Mouse (Mus musculus) frontal cortex, adult (tissue): ENCODE measurements around the gene Dnah10.

Source experiments
- ATAC-seq: cut with Nextera tagmentation; 2 replicates; pipeline ENCODE4 v1.9.2; 2017; ENCODE audit warnings: mild to moderate bottlenecking, moderate library complexity, mixed read lengths; ENCODE audit not compliant: low TSS enrichment

Dnah10 gene

DNA sequence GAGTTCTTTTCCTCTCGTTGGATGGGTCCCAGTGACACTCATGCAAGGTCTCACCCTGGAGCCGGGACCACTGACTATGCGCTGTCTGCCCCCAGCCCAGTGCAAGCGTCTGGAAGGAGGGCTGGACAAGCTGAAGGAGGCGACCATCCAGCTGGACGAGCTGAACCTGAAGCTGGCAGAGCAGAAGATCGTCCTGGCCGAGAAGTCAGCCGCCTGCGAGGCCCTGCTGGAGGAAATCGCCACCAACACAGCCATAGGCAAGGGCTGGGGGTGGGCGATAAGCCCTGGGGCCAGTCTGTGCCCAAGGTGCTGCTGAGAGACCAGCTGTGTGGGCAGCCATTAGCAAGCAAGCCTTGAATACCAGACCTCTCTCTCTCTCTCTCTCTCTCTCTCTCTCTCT is 87.6 kb downstream of the Dnah10 start:
- no peak for ATAC-seq

DNA sequence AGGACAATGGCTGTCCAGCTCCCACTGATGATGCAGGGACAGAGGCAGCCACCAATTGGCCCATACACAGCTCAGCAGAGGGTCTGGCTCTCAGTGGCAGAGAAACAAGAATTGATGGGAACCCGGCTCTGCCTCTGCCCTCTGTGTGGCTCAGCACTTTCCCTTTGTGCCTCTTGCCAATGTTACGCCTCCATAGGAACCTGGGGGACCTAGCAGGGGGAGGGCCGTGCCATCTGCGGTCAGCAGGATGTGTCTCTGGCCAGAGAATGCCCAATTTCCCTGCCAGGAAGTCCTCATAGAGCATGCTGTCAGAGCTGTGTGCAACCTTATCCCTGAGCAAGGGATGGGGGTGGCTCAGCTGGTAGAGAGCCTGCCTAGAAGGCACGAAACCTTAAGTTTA is 89.9 kb downstream of the Dnah10 start:
- ATAC-seq, result no peak

DNA sequence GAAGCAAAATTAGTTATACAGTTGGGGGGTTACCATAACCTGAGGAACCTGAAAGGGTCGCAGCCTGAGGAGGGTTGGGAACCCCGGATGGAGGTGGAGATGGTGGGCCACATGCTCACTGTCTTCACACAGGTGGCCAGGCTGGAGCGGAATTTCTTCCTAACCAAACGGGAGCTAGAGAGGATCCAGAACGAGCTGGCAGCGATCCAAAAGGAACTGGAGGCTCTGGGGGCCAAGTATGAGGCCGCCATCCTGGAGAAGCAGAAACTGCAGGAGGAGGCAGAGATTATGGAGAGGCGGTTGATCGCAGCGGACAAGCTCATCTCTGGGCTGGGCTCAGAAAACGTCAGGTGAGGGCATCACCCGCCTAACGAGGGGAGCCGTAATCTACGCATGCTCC is 92.2 kb downstream of the Dnah10 start:
- no peak for ATAC-seq

DNA sequence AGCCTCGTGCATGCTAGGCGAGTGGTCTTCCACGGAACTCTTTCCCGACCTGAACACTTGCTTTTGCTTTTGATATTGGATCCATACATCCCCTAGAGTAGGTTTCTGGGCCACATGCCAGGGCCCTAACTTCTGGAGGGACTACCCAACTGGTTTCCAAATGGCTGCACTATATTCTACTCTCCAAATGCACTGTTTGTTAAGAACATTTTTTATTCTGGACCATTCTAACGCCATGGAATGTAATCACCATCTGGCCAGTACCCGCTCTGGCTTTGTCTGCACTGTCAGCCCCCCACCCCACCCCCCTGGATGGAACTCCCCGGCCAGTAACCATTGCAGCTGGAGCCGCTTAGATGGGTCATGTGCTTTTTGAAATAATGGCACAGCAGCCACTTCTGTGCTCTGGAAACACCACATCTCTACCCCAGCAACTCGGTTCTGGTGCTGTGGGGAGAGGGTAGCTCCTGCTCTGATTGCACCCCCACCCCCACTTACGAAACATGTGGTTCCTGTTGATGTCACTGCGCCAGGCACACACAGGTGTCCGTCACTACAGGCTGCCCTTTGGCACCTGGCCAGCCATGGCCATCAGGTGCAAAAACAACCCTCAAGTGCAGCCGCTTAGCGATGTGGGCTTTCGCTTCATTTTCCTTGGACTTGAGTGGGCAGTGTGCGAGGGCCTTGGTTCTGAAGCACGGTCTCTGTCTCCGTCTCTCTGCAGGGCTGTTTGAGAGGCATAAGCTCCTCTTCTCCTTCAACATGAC is 97.4 kb downstream of the Dnah10 start:
- no peak for ATAC-seq

DNA sequence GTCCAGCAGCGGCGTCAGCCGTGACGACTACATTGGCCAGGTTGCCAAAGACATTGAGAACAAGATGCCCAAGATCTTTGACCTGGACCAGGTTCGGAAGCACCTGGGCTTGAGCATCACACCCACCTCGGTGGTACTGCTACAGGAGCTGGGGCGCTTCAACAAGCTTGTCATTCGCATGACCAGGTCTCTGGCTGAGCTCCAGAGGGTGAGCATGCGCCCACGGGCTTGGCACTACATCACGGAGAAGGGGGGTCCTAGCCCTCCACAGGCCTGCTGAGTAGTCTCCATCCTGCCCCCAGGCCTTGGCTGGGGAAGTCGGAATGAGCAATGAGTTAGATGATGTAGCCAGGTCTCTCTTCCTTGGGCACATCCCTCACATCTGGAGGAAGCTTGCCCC is 105.4 kb downstream of the Dnah10 start:
- no peak for ATAC-seq

DNA sequence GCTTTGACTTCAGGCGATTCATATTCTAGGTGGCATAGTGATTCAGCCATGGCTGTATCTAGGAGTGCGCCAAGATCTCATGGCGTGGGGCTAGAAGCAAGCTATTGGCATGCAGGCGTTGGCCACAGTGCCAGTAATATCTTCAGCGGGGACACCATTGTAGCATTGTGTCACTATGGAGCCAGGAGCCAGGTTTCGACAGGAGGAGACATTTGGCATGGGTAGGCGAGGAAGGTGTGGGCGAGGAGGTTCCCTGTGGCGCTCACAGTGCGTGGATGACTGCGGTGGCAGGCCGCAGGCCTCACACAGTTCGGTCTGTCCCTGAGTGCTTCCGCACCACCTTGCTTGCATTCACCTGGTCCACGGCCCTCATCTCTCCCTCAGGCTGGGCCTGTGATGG is 110.3 kb downstream of the Dnah10 start:
- peak; percentile 42; the same call in 1 of the 2 replicates for ATAC-seq

DNA sequence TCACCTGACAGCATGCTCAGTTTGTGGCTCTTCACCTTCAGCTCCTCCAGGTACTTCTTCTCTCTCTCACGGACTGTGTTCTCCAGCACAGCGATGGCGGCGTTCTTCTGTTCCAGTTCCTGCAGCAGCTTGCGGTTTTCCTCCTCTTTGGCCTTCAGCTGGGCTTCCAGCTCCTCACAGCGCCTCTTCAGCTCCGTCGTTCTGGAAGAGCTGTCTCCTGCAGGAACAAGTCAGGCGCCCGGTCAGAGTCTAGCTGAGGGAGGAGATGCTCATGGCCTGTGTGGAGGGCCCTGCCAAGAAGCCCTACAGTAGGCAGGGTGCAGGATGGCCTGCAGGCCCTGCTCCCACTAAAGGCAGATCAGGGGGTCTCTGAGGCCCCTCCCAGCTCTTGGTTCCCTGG is 111.2 kb downstream of the Dnah10 start:
- no peak for ATAC-seq

DNA sequence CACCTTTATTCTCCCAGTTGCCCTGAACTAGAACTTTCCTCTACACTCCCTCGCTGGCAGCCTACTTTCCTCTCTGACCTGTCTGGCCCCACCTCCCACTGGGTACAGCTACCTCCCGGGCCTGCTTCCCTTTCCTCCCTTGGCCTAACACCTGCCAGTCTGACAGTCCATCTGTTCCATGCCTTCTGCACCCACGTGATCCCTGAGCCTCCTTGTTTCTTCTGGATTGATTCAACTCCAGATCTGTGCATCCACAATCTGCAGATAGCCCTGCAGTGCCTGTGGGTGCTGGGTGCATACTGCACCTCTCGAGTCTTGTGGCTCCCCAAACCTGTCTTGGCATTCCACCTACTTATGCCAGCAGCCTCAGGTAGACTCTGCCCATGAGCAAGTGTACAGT is 111.7 kb downstream of the Dnah10 start:
- peak; percentile 56 for ATAC-seq

DNA sequence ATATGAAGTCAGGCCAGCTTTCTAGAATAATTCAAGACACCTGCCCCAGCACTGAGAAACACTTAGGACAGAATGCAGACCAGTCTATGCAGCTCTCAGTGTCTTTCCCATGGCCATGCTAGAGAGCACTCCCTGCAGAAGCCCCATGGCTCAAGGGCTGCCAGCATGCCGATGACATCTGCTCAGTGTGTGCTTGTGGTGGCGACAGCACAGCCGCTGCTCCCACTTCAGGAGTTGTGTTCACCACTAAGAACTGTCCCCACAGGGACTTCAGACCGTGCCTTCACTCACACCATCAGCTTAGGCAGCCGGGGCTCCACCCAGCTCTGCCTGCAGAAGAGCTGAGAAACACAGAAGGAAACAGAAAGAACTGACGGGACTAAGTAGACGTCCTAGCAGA is 115.3 kb downstream of the Dnah10 start:
- ATAC-seq, result no peak

DNA sequence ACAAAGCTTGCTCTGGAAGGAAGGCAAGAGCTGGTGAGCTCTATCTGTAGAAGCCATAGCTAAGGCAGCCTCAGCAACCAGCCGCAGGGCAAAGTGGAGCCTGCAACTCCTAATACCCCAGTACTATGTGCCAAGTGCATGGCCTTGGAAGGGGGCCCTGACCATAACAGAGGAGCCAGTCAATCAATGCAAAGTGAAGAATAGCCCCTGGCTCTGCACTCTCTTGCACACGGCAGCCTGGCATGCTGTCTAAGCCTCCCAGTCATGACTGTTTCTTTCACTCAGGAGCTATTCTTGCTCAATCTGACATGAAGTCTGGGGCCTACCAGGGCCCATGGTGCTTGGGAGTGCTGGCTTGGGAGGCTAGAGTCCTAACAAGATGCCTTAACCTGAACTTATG is 115.8 kb downstream of the Dnah10 start:
- no peak for ATAC-seq

DNA sequence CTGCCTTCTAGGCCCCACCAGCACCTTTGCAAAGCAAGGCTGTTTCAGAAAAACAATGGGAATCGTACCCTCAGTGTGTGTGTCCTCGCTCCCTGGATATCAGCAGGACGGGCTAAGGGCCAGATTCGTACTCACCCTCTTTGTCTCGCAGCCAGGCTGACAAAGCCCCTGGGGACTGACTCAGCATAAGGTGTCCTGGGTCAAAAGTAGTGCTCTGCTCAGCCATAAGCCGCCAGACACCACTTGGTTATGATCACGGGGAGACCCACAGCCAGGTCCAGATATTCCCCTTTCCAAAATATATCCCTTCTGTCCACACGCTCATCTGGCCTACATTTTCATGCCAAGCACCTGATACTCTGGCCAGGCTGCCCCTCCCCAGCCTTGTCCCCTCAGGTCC is 118.5 kb downstream of the Dnah10 start:
- no peak for ATAC-seq

DNA sequence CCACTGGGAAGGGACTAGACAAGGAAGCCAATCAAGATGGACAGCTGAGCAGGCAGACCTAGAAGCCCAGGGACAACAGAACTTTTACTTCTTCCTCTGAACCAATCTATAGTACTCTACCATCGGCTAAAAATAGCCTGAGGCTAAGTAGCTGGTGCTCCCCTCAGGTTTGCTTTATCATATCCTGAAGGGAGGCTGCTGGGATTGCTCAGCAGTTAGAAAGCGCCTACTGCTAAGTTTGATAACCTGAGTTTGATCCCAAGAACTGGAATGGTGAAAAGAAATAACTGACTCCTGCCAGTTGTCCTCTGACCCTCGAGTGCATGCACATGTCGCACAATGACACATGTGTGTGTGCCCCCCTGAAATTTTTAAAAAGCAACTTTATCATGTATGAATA is 120.0 kb downstream of the Dnah10 start:
- no peak for ATAC-seq

DNA sequence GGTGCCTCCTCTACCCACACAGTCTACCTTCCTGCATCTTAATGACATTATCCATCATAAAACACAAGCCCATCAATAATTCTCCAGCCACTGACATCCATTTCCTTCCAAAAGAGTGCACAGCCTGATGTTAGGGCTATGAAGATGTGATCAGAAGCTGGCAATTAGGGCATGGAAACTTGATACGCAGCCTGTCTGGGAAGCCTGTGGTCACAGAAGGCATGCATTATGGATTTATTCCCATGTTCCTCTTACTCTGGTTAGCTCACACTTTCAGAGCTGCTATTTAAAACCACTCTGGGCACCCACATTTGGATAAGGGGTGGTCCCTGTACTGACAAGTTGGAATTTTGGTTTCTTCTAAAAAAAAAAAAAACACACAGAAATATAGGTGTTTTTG is 122.1 kb downstream of the Dnah10 start:
- ATAC-seq, result no peak

DNA sequence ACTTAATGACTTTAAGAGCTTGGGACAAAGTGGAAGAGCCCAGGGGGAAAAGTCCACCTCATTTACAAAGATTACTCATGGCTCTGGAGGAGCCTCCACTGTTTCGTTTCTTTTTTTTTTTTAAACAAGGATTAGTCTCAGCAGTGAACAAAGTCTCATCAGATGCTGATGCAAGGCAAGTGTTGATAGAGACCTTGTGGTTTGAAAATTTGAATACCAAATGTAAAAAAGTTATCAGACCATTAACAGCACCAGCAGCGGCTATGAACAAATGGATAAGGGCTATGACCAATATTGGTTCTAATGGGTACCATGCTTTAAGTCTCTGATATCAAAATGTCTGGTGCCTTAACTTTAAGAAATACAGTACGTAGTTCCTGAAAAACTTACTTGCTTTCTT is 124.1 kb downstream of the Dnah10 start:
- no peak for ATAC-seq

DNA sequence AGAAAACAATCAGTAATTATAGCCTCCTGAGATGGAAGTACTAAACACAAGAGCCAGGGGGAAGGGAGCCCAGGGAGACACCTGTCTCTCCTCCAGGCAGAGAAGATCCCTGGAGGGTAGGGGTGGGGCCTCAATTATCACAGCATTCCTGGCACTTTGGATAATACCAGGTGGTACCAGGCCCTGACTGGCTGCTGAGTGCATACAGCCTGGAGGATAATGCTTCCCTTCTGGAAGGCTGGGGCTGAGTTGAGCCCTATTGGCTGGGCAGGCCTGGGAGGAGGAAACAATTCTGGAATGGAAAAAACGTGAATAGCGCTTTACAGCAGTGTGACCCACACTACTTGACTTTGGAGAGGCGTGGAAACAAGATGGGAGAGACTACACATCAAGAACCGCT is 126.7 kb downstream of the Dnah10 start:
- no peak for ATAC-seq

DNA sequence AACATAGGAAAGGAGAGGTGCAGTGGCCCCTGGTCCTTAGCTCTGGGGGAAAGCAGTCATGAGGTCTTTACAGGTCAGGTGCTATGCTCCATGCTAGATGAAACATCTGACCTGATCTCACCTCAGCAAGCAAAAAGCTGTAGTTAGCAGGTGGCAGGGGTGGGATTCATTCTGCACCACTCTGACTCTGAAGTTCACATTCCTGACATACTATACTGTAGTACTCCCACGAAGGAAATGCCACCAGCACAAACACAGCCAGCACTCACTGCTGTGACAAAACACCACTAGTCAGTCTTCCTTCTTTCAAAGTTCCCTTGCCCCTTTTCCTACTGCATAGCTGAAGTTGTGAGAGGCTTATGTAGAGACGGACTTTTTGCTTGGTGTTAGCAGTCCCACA is 127.4 kb downstream of the Dnah10 start:
- no peak for ATAC-seq

DNA sequence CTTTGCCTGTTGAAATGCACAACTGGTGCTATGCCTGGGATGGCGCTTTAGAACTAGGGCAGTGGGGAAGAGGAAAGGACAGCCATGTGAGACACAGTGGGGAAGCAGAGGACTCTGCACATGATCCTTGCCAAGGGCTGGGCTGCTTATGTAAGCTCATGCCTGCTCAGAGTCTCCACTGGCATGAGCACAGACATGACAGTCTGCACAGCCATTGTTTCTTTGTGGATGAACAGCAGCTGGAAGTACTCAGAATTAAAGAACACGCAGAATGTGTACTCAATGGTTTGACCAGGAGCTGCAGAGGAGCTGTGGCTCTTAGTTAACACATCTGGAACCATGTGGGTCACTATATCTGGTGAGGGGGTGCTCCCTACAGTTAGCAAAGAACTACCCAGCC is 128.2 kb downstream of the Dnah10 start:
- peak; percentile 76; the same call in 1 of the 2 replicates for ATAC-seq

DNA sequence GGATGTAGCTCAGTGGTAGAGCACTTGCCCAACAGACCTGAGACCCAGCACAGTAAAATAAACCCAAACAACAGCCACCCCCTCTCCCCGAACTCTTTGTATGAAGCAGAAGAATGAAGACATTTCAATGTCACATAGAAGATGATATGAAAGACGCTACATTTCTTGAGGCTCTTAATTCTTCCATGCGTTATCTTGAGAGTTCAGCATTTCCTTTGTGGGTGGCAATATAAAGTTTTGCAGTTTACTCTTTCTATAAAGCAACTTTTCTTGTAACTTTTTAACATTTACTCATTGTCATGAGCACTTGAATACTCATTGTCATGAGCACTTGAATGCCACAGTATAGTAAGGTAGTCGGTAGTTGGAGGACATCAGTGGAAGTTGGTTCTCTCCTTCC is 129.3 kb downstream of the Dnah10 start:
- ATAC-seq, result no peak

DNA sequence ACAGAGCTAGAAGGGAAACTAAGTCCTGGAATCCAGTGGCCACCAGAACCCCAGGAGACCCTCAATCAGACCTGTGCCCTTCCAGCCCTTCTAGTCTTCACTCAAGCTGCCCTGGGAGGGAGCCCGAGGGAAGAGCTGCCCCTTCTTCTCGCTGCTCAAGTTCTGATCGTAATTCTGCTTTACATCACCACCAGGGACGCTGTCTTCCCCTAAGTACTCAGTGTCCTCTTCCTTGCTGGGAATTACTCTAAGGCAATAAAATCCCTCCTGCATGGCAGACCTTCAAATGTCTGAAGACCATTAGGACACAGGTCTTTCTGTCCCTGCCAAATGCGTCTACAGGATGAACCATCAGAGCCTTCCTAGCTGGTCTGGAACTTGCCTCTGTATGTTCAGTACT is 135.1 kb downstream of the Dnah10 start:
- ATAC-seq, result 0 out of 2 replicates have a peak, but pooled peaks have one; percentile 32

DNA sequence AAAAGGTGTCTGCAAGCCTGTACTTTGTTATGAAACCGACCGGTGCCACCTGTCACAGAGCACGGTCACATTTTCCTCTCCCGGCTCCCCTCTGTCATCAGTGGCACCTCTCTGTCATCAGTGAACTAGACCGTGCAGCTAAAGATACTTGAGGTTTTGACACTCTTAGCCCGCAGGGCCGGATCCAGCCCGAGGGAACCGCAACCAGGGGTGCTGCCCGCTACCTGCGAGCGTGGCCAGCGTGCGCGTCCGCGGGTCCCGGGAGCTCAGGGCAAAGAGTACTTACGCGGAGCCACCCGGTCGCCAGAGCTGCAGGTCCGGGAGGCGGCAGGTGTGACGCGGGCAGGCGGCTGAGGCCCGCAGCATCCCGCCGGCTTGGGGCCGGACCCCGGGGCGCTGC is 136.6 kb downstream of the Dnah10 start:
- peak; percentile 10; the same call in 1 of the 2 replicates for ATAC-seq

DNA sequence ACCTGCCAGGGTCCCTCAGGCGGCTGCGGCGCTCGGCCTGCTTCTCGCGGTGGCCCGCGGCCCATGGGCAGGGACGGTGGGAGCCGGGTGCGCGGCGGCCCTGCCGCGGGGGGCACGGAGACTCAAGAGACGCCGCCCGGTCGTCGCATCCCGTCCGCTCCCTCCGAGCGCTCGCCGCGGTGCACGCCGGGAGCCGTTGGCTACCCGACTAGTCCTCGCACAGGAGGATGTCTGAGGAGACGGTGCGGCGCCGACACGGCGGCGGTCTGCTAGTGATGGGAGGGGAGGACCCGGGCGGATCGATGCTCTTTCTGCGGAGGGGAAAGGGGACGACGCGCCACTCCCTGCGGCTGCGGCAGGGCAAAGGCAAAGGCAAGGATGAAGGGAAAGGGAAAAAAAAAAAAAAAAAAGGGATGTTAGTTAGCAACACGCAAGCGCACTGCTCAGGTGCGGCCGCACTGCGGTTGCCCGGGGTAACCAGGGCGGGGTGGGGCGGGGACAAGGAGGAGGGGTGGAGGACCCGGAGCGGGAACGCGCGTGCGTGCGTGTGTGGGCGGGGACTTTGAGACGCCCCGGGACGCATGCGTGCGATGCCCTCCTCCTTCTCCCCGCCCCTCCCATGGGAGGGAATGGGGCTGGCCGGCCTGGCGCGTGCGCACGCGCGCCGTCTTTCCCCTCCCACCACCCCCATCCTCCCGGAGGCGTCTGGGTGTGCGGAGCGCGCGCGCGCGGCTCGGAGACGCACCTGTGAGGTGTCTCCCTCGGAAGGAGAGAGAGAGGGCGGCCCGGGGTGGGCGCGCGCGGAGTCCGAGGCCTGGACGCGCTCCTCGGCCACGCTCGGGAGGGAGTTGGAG is 137.4 kb downstream of the Dnah10 start, which contains the start of the genes Ccdc92 and Zfp664:
Gene Ccdc92 (minus strand): TSS at position 412 of the 854 bp plus-strand sequence.
Gene Zfp664 (plus strand): TSS at position 679 of the 854 bp plus-strand sequence.
- peak; percentile 81 for ATAC-seq

DNA sequence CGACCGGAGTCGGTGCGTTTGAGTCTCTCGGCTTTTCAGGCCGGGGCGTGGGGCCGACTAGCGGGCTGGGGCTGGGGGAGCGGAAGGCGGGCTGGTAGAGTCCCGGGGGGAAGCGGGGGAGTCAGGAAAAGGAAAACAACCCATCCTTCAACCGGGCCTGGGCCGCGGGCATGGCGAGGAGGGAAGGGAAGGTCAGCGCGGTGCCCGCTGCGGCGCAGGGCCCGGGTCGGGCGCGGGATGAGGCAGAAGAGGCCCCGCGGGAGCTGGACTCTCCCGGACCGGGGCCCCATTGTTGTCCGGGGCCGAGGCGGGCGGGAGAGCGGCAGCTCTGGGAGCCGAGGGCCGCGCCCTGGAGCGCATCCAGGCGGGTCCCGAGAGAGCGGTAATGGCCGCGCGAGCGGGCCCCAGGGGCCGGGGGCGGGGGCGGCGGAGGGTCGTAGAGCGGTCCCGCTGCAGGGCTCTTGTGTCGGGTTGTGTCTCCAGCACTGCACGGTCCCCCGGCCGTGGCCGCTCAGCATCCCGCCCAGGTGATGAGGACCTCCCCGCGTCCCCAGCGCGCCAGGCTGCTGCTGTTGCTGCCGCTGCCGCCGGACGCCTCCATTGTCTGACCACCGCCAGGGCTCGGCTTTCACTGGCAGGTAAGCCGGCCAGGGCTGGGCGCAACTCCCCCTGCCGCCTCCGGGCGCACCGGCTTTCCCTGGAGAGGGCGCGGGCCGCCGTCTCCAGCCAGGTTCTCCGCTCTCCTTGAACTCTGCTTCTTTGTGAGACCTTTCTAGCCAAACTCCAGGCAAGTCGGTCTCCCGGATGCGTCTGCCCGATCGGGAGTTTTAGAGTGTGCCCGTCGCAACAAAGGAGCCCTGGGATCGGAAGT is 138.2 kb downstream of the Dnah10 start:
- ATAC-seq, result no peak
